Comparison of ENCODE assay signal across 8 mouse cellular contexts in the genomic region with DNA sequence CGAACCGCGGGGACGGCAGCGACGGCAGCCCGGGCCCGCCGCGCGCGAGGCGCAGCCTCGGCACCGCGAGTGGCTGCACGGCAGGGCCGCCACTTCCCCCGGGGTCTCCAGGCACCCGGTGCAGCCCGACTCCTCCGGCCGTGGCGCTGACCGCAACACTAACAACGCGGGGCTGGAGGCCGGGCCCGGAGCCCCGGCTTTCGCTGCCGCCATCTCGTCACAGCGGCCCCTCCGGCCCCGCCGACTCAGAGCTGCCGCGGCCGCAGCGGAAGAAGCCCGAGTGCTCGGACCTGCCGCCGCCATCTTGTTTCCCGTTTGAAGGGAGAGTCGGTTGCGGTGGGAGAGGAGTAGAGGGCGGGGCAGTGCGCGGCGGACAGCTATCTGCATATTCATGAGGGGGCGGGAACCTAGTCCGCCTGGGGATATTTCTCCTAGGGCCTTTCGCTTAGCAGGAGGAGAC. TPM values are rescaled to one million over a fixed set of nuclear protein-coding genes. Genes with fewer than 3 reads are reported as not detected.
A peak's percentile ranks its signal among the peaks of the same experiment; 100 is the strongest.
DNase-seq lines count a peak whose midpoint lies in the region; ATAC-seq and TF ChIP-seq lines count a peak whose summit lies in the region.

A gene (minus strand): TSS at position 317 of the 460 bp plus-strand sequence.

- H3K9me3 ChIP-seq in CH12.LX (replicated peaks; ENCODE audit: low read length) = peaks cover 2% of the 10 kb centered on the region
- no peaks in the 10 kb centered on the region for H3K9me3 ChIP-seq in forebrain, embryonic 11.5 days (ENCODE audit: control insufficient read depth, low read length)
- no peaks in the 10 kb centered on the region for H3K9me3 ChIP-seq in heart, postnatal 0 days (replicated peaks; ENCODE audit: control insufficient read depth, low read length)
- H3K9me3 ChIP-seq in liver, postnatal 0 days (ENCODE audit: low read length) = no peaks in the 10 kb centered on the region
- no peaks in the 10 kb centered on the region for H3K9me3 ChIP-seq in neural tube, embryonic 14.5 days (ENCODE audit: control insufficient read depth, low read length)

- H3K27ac ChIP-seq in CH12.LX (ENCODE audit: insufficient read depth, low read depth) = peak within 1 kb of the TSS; percentile 1; the same call in 1 of the 2 replicates
- H3K27ac ChIP-seq in forebrain, embryonic 11.5 days (ENCODE audit: low read depth, low read length) = peak within 1 kb of the TSS; percentile 92
- peak within 1 kb of the TSS; percentile 98 for H3K27ac ChIP-seq in heart, postnatal 0 days (ENCODE audit: low read depth)
- peak within 1 kb of the TSS; percentile 99 for H3K27ac ChIP-seq in liver, postnatal 0 days (ENCODE audit: low read depth)
- H3K27ac ChIP-seq in neural tube, embryonic 14.5 days (ENCODE audit: low read depth, low read length) = peak within 1 kb of the TSS; percentile 96

- H3K4me3 ChIP-seq in CH12.LX (replicated peaks in 1 of 3; ENCODE audit: low read depth in 2 of 3, low read length in 2 of 3, poor library complexity in 1 of 3) = peak within 1 kb of the TSS; percentile 72 to 94 (median 91)
- H3K4me3 ChIP-seq in forebrain, embryonic 11.5 days (ENCODE audit: low read depth, low read length) = peak within 1 kb of the TSS; percentile 97
- H3K4me3 ChIP-seq in heart, postnatal 0 days (ENCODE audit: low read depth, low read length) = peak within 1 kb of the TSS; percentile 97
- H3K4me3 ChIP-seq in liver, postnatal 0 days (ENCODE audit: low read depth, low read length) = peak within 1 kb of the TSS; percentile 98
- peak within 1 kb of the TSS; percentile 88 for H3K4me3 ChIP-seq in neural tube, embryonic 14.5 days (ENCODE audit: low read depth, low read length)

- dilution Hi-C loops in CH12.LX (cut with MboI; ENCODE audit: extremely low pct_ligation_motif_present, extremely low pct_unique_long_range_greater_than_20kb, low sequenced_read_pairs) = no loop called here

- TF ChIP-seq RAD21 in CH12.LX (IDR thresholded peaks at IDR 0.05; ENCODE audit: low read depth, low read length) = no peak

- TF ChIP-seq POLR2A in CH12.LX (IDR thresholded peaks at IDR 0.05; ENCODE audit: low read depth, low read length) = peak; percentile 90

- peak within 1 kb of the TSS; percentile 83 for H3K4me2 ChIP-seq in CH12.LX (ENCODE audit: insufficient read depth, low read depth, poor library complexity, severe bottlenecking)
- H3K4me2 ChIP-seq in forebrain, embryonic 11.5 days (ENCODE audit: low read depth, low read length, severe bottlenecking) = peak within 1 kb of the TSS; percentile 67
- H3K4me2 ChIP-seq in heart, postnatal 0 days (ENCODE audit: low read depth, low read length) = peak within 1 kb of the TSS; percentile 76
- H3K4me2 ChIP-seq in liver, postnatal 0 days (ENCODE audit: low read depth, low read length) = peak within 1 kb of the TSS; percentile 94
- H3K4me2 ChIP-seq in neural tube, embryonic 14.5 days (ENCODE audit: low read depth, low read length) = peak within 1 kb of the TSS; percentile 75

- TF ChIP-seq EP300 in CH12.LX (IDR thresholded peaks at IDR 0.05; ENCODE audit: low read length) = no peak
- 0 out of 2 replicates have a peak, but pooled peaks have one; percentile 33 for TF ChIP-seq EP300 in heart, postnatal 0 days (IDR thresholded peaks at IDR 0.05; ENCODE audit: low read depth)
- TF ChIP-seq EP300 in liver, postnatal 0 days (IDR thresholded peaks at IDR 0.05; ENCODE audit: low read depth) = no peak

- TF ChIP-seq CTCF in CH12.LX (conservative IDR thresholded peaks at IDR 0.05 in 1 of 2, IDR thresholded peaks at IDR 0.05 in 1 of 2; ENCODE audit: low read depth in 2 of 2, low read length in 2 of 2) = no peak
- no peak for TF ChIP-seq CTCF in heart, postnatal 0 days (IDR thresholded peaks at IDR 0.05; ENCODE audit: low read depth)
- TF ChIP-seq CTCF in liver, postnatal 0 days (IDR thresholded peaks at IDR 0.05; ENCODE audit: low read depth) = 0 out of 2 replicates have a peak, but pooled peaks have one; percentile 4

- DNase-seq in CH12.LX (ENCODE audit: extremely low read depth) = peak; percentile 92
- peak; percentile 83 for DNase-seq in c-Kit-positive CD71-positive TER-119-negative erythroid progenitor cells, embryonic 14.5 days (ENCODE audit: low read depth)
- peak; percentile 94 for DNase-seq in forebrain, embryonic 11.5 days (ENCODE audit: low spot score)
- DNase-seq in heart, postnatal 0 days (ENCODE audit: low spot score) = peak; percentile 96
- DNase-seq in large intestine, adult 2 months (ENCODE audit: low read depth, low spot score) = peak; percentile 71
- peak; percentile 92 for DNase-seq in liver, postnatal 0 days
- DNase-seq in testis, postnatal 10 days (ENCODE audit: low spot score) = peak; percentile 91

- in situ Hi-C loops in CH12.LX (cut with MboI; ENCODE audit: low pct_ligation_motif_present, low pct_unique_long_range_greater_than_20kb, low sequenced_read_pairs) = no loop called here

- H3K36me3 ChIP-seq in CH12.LX (replicated peaks in 1 of 2; ENCODE audit: control insufficient read depth in 1 of 2, insufficient read depth in 1 of 2, low read length in 1 of 2) = peaks cover 0 to 6% of the 10 kb centered on the region in 2 experiments
- H3K36me3 ChIP-seq in forebrain, embryonic 11.5 days (ENCODE audit: control insufficient read depth, insufficient read depth, low read length) = no peaks in the 10 kb centered on the region
- H3K36me3 ChIP-seq in heart, postnatal 0 days (replicated peaks; ENCODE audit: control insufficient read depth, insufficient read depth, low read length) = no peaks in the 10 kb centered on the region
- H3K36me3 ChIP-seq in liver, postnatal 0 days (replicated peaks; ENCODE audit: insufficient read depth, low read length) = no peaks in the 10 kb centered on the region
- no peaks in the 10 kb centered on the region for H3K36me3 ChIP-seq in neural tube, embryonic 14.5 days (ENCODE audit: control insufficient read depth, insufficient read depth, low read length)

- H3K4me1 ChIP-seq in CH12.LX (ENCODE audit: control insufficient read depth in 1 of 2, insufficient read depth in 2 of 2) = peaks cover 0 to 36% of the 10 kb centered on the region in 2 experiments; a peak in 2 of 4 replicates
- H3K4me1 ChIP-seq in forebrain, embryonic 11.5 days (replicated peaks; ENCODE audit: control insufficient read depth, insufficient read depth, low read length) = peaks cover 7% of the 10 kb centered on the region; the same call in 1 of the 2 replicates
- peaks cover 8% of the 10 kb centered on the region for H3K4me1 ChIP-seq in heart, postnatal 0 days (ENCODE audit: control insufficient read depth, insufficient read depth)
- peaks cover 17% of the 10 kb centered on the region for H3K4me1 ChIP-seq in liver, postnatal 0 days (ENCODE audit: insufficient read depth)
- peaks cover 6% of the 10 kb centered on the region for H3K4me1 ChIP-seq in neural tube, embryonic 14.5 days (ENCODE audit: control insufficient read depth, insufficient read depth, low read length)

- H3K27me3 ChIP-seq in CH12.LX (replicated peaks) = no peaks in the 10 kb centered on the region
- no peaks in the 10 kb centered on the region; the same call in 1 of the 2 replicates for H3K27me3 ChIP-seq in forebrain, embryonic 11.5 days (ENCODE audit: control insufficient read depth, insufficient read depth, low read length)
- H3K27me3 ChIP-seq in heart, postnatal 0 days (ENCODE audit: control insufficient read depth, insufficient read depth, low read length) = no peaks in the 10 kb centered on the region
- H3K27me3 ChIP-seq in liver, postnatal 0 days (ENCODE audit: insufficient read depth, low read length) = no peaks in the 10 kb centered on the region
- no peaks in the 10 kb centered on the region for H3K27me3 ChIP-seq in neural tube, embryonic 14.5 days (ENCODE audit: control insufficient read depth, insufficient read depth, low read length)

- peak within 1 kb of the TSS; percentile 99 for H3K9ac ChIP-seq in CH12.LX (ENCODE audit: insufficient read depth, low read depth)
- peak within 1 kb of the TSS; percentile 96 for H3K9ac ChIP-seq in forebrain, embryonic 11.5 days (ENCODE audit: low read length)
- H3K9ac ChIP-seq in heart, postnatal 0 days (replicated peaks; ENCODE audit: low read depth, low read length) = peak within 1 kb of the TSS; percentile 100
- H3K9ac ChIP-seq in liver, postnatal 0 days (replicated peaks) = peak within 1 kb of the TSS; percentile 99
- H3K9ac ChIP-seq in neural tube, embryonic 14.5 days (replicated peaks; ENCODE audit: low read depth, low read length) = peak within 1 kb of the TSS; percentile 95

- H3K79me2 ChIP-seq in CH12.LX (replicated peaks; ENCODE audit: control insufficient read depth, extremely low read depth, insufficient read depth, poor library complexity, severe bottlenecking) = peaks cover 25% of the 10 kb centered on the region

- peak; percentile 95 for ATAC-seq in forebrain, embryonic 11.5 days (replicated peaks; ENCODE audit: low FRiP score)
- ATAC-seq in heart, postnatal 0 days (ENCODE audit: insufficient read depth, low read depth) = peak; percentile 97
- ATAC-seq in liver, postnatal 0 days = peak; percentile 84
- peak; percentile 95 for ATAC-seq in neural tube, embryonic 14.5 days (ENCODE audit: low read depth)

- under 1% methylated on average over 50 of the region's 55 CpGs for WGBS in forebrain, embryonic 11.5 days
- WGBS in heart, postnatal 0 days = under 1% methylated on average over 37 of the region's 55 CpGs
- WGBS in large intestine, adult 2 months = under 1% methylated on average over 55 of the region's 55 CpGs
- under 1% methylated on average over 55 of the region's 55 CpGs for WGBS in liver, postnatal 0 days (ENCODE audit: insufficient replicate concordance)
- WGBS in neural tube, embryonic 14.5 days = under 1% methylated on average over 46 of the region's 55 CpGs

TF ChIP-seq in CH12.LX, 34 proteins besides CTCF, POLR2A, EP300 and RAD21 (continues in another document):
- TF ChIP-seq MEF2A (IDR thresholded peaks at IDR 0.05; ENCODE audit: borderline replicate concordance, low read depth, low read length) = peak; percentile 25; the same call in 1 of the 2 replicates
- peak; percentile 61 for TF ChIP-seq NRF1 (IDR thresholded peaks at IDR 0.05; ENCODE audit: low read depth, low read length)
- peak; percentile 62 for TF ChIP-seq HCFC1 (IDR thresholded peaks at IDR 0.05; ENCODE audit: low read depth, low read length)
- TF ChIP-seq MAFK (IDR thresholded peaks at IDR 0.05; ENCODE audit: insufficient replicate concordance, low read length) = no peak
- 0 out of 2 replicates have a peak, but pooled peaks have one; percentile 30 for TF ChIP-seq MAX (IDR thresholded peaks at IDR 0.05; ENCODE audit: low read length)

RNA-seq across cellular contexts. Expression of the gene that starts here (rescaled TPM):
- total RNA-seq in CH12.LX (2012; rRNA removed) (8.9 and 11.4 TPM in 2 replicates), CH12.LX (2014; rRNA removed) (5.2 and 5.4 TPM in 2 replicates)
- 3.7 and 3.9 TPM in 2 replicates for polyA plus RNA-seq in CH12.LX (2012; ENCODE audit: insufficient read length, low read depth)
- polyA plus RNA-seq in forebrain, embryonic 11.5 days (2014; fragmentation: Nextera tagmentation; extraction: Ambion mirVana) = 7.8 and 7.9 TPM in 2 replicates
- 11.0 and 11.5 TPM in 2 replicates for total RNA-seq in heart, postnatal 0 days (2014; rRNA removed; ENCODE audit: low replicate concordance)
- polyA plus RNA-seq in heart, postnatal 0 days (2015; fragmentation: Nextera tagmentation; extraction: Ambion mirVana) = 2.1 and 2.3 TPM in 2 replicates
- 2.7 and 3.6 TPM in 2 replicates for polyA plus RNA-seq in large intestine, adult 2 months (2012; rRNA removed)
- 2.5 and 2.8 TPM in 2 replicates for polyA plus RNA-seq in liver, postnatal 0 days (2015; fragmentation: Nextera tagmentation; extraction: Ambion mirVana)
- 6.2 and 7.2 TPM in 2 replicates for polyA plus RNA-seq in neural tube, embryonic 14.5 days (2014; fragmentation: Nextera tagmentation; extraction: Ambion mirVana)

Comparison
In these comparisons a context has a peak if more than half of its experiments do, and no peak if none do; other contexts are left out.
1. Peak in every context shown above with its lines: DNase-seq, ATAC-seq, H3K4me3 ChIP-seq and H3K27ac ChIP-seq.
2. H3K27ac ChIP-seq: peak in every context shown above with its lines; median percentile 99 in liver, postnatal 0 days; 98 in heart, postnatal 0 days; 96 in neural tube, embryonic 14.5 days; 92 in forebrain, embryonic 11.5 days; 1 in CH12.LX.